In the genomic region with DNA sequence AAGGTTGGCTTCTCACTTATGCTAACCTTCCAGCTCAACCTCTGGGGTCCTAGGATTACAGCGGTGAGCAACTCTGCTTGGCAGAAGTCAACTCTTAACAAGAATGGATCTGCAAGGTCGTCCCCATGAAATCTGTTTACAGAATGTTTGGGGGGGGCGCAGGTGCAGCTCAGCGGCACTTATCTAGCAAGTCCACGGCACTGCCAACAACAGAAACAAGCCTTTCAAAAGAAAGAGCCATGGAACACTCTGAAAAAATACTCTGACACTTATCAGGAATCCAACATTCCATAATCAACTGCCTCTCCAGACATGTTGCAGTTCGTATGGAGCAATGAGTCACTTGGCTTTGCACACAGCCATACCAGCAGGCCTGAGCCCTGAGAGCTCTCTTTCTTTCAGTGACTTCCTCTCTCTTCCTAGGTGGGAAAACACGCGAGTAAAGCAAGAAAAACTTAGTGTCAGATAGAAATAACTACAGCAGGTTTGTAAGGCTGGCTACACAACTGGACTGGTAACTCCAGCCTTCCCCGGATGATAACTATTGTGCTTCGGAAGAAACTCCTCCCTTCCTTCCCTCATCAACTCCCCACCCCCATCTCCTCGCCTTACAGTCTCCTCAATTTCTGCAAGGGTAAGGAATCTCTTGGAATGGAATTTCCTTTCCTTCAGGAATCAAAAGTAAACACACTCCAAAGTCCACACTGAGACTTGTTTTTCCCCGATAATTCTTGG, we compare ENCODE assay signal across 8 mouse cellular contexts. TPM values are rescaled to one million over a fixed set of nuclear protein-coding genes. Genes with fewer than 3 reads are reported as not detected.
DNase-seq lines count a peak whose midpoint lies in the region; ATAC-seq and TF ChIP-seq lines count a peak whose summit lies in the region.

No protein-coding gene starts in this region.

- no peaks in the 10 kb centered on the region for H3K79me2 ChIP-seq in heart, adult 2 months (replicated peaks; ENCODE audit: control insufficient read depth, insufficient read depth, low read length)

- peak; percentile 64; the same call in 1 of the 2 replicates for TF ChIP-seq EP300 in heart, adult 2 months (IDR thresholded peaks at IDR 0.05; ENCODE audit: insufficient read depth, low read depth, low read length)

- no peaks in the 10 kb centered on the region for H3K27me3 ChIP-seq in heart, adult 2 months (ENCODE audit: control insufficient read depth, insufficient read depth, low read length)

- peaks cover 4% of the 10 kb centered on the region for H3K36me3 ChIP-seq in heart, adult 2 months (ENCODE audit: control insufficient read depth, insufficient read depth, low read length)

- TF ChIP-seq POLR2A in heart, adult 2 months (IDR thresholded peaks at IDR 0.05; ENCODE audit: insufficient read depth, low read depth, low read length): peak; percentile 81; the same call in 1 of the 2 replicates

- H3K4me3 ChIP-seq in gastrocnemius, adult 2 months: peak overlapping the region; percentile 9
- peak overlapping the region; percentile 12; the same call in 1 of the 2 replicates for H3K4me3 ChIP-seq in heart, adult 2 months

- peak overlapping the region; percentile 94 for H3K27ac ChIP-seq in gastrocnemius, adult 2 months
- peak overlapping the region; percentile 91 for H3K27ac ChIP-seq in heart, adult 2 months

- intact Hi-C loops in gastrocnemius, adult 2 months (cut with DNase I): no loop called here
- intact Hi-C loops in gastrocnemius, postnatal 36 days (cut with DNase I): no loop called here
- intact Hi-C loops in heart, adult 2 months (cut with DNase I): no loop called here

- no peak for TF ChIP-seq CTCF in gastrocnemius, adult 2 months (IDR thresholded peaks at IDR 0.05)
- no peak for TF ChIP-seq CTCF in heart, adult 2 months (IDR thresholded peaks at IDR 0.05)

- DNase-seq in gastrocnemius, adult 2 months: no peak
- no peak for DNase-seq in gastrocnemius, postnatal 36 days
- peak; percentile 39 to 47 for DNase-seq in heart, adult 2 months
- DNase-seq in kidney, adult 9 months: peak; percentile 76
- DNase-seq in lung, postnatal 25 days (ENCODE audit: low spot score): peak; percentile 49
- no peak for DNase-seq in layer of hippocampus, postnatal 10 days (ENCODE audit: low spot score in 2 of 2)
- no peak for DNase-seq in retina, embryonic 14.5 days (ENCODE audit: low spot score)

- no peak for ATAC-seq in megakaryocyte-erythroid progenitor cell, adult 5-6 weeks (replicated peaks; ENCODE audit: low FRiP score, low TSS enrichment, poor library complexity, severe bottlenecking)

- 23% methylated on average over 12 of the region's 12 CpGs for WGBS in heart, adult 2 months

- H3K4me1 ChIP-seq in heart, adult 2 months (ENCODE audit: control insufficient read depth, insufficient read depth, low read length): peaks cover 16% of the 10 kb centered on the region

- peak overlapping the region; percentile 52 for H3K9ac ChIP-seq in heart, adult 2 months (ENCODE audit: low read depth, low read length)

RNA-seq across cellular contexts. Expression of gene Spag9, which starts 7.4 kb away (rescaled TPM):
- total RNA-seq in gastrocnemius, adult 2 months (2021): 100 to 1,000 TPM; 154 to 161 TPM
- total RNA-seq in gastrocnemius, postnatal 36 days (2021): 100 to 1,000 TPM; 118 to 141 TPM
- 100 to 1,000 TPM; 131 to 155 TPM for total RNA-seq in heart, adult 2 months (2021)
- 23.9 and 40.7 TPM in 2 replicates for polyA plus RNA-seq in heart, adult 2 months (2012; rRNA removed)
- total RNA-seq in layer of hippocampus, postnatal 10 days (2021): 100 to 1,000 TPM; 231 to 243 TPM
- 28.3 and 37.0 TPM in 2 replicates for total RNA-seq in megakaryocyte-erythroid progenitor cell, adult 5-6 weeks (2014; fragmentation: Nextera tagmentation)
- 56.1 and 78.4 TPM in 2 replicates for total RNA-seq in megakaryocyte-erythroid progenitor cell, adult 5-6 weeks (2017)

RNA-seq across cellular contexts. Expression of gene Nme1, which starts 20.2 kb away (rescaled TPM):
- total RNA-seq in gastrocnemius, adult 2 months (2021): 10 to 100 TPM; 13.0 to 22.7 TPM
- 10 to 100 TPM; 12.2 to 13.1 TPM for total RNA-seq in gastrocnemius, postnatal 36 days (2021)
- 10 to 100 TPM; 13.9 to 19.7 TPM for total RNA-seq in heart, adult 2 months (2021)
- 32.4 and 35.2 TPM in 2 replicates for polyA plus RNA-seq in heart, adult 2 months (2012; rRNA removed)
- 100 to 1,000 TPM in 1 of 2 experiments, 10 to 100 TPM in 1; 97.6 to 113 TPM for total RNA-seq in layer of hippocampus, postnatal 10 days (2021)
- 126 and 223 TPM in 2 replicates for total RNA-seq in megakaryocyte-erythroid progenitor cell, adult 5-6 weeks (2014; fragmentation: Nextera tagmentation)
- 245 and 319 TPM in 2 replicates for total RNA-seq in megakaryocyte-erythroid progenitor cell, adult 5-6 weeks (2017)

RNA-seq across cellular contexts. Expression of gene Gm20390, which starts 20.4 kb away (rescaled TPM):
- total RNA-seq in gastrocnemius, adult 2 months (2021): 10 to 100 TPM in 1 of 2 experiments, 1 to 10 TPM in 1; 2.8 to 13.0 TPM
- total RNA-seq in gastrocnemius, postnatal 36 days (2021): 10 to 100 TPM in 1 of 2 experiments, 1 to 10 TPM in 1; 9.9 to 14.6 TPM
- total RNA-seq in heart, adult 2 months (2021): 10 to 100 TPM in 1 of 2 experiments, 1 to 10 TPM in 1; 7.4 to 11.4 TPM
- polyA plus RNA-seq in heart, adult 2 months (2012; rRNA removed): 10.5 and 11.1 TPM in 2 replicates
- total RNA-seq in layer of hippocampus, postnatal 10 days (2021): 100 to 1,000 TPM; 160 to 220 TPM
- total RNA-seq in megakaryocyte-erythroid progenitor cell, adult 5-6 weeks (2014; fragmentation: Nextera tagmentation): 148 TPM in 1 of 2 replicates, not detected in the other
- total RNA-seq in megakaryocyte-erythroid progenitor cell, adult 5-6 weeks (2017): not detected in 2 replicates

RNA-seq across cellular contexts. Expression of gene Nme2, which starts 32.4 kb away (rescaled TPM):
- total RNA-seq in gastrocnemius, adult 2 months (2021): 100 to 1,000 TPM; 611 to 700 TPM
- total RNA-seq in gastrocnemius, postnatal 36 days (2021): 100 to 1,000 TPM; 546 to 563 TPM
- total RNA-seq in heart, adult 2 months (2021): 1,000 to 10,000 TPM in 1 of 2 experiments, 100 to 1,000 TPM in 1; 935 to 1,129 TPM
- polyA plus RNA-seq in heart, adult 2 months (2012; rRNA removed): 469 and 474 TPM in 2 replicates
- 100 to 1,000 TPM; 166 to 194 TPM for total RNA-seq in layer of hippocampus, postnatal 10 days (2021)
- total RNA-seq in megakaryocyte-erythroid progenitor cell, adult 5-6 weeks (2014; fragmentation: Nextera tagmentation): 171 and 305 TPM in 2 replicates
- 149 and 173 TPM in 2 replicates for total RNA-seq in megakaryocyte-erythroid progenitor cell, adult 5-6 weeks (2017)

Comparison
In these comparisons a context has a peak if more than half of its experiments do, and no peak if none do; other contexts are left out.
1. DNase-seq: peak in heart, adult 2 months (2 of 2), kidney, adult 9 months (single experiment) and lung, postnatal 25 days (single experiment); none in gastrocnemius, adult 2 months (single experiment), gastrocnemius, postnatal 36 days (0 of 2), layer of hippocampus, postnatal 10 days (0 of 2) and retina, embryonic 14.5 days (single experiment).
2. RNA of gene Nme1, which starts 20.2 kb away (total RNA-seq): 126 to 319 TPM in megakaryocyte-erythroid progenitor cell, adult 5-6 weeks and 97.6 to 113 TPM in layer of hippocampus, postnatal 10 days; 13.0 to 22.7 TPM in gastrocnemius, adult 2 months, 13.9 to 19.7 TPM in heart, adult 2 months and 12.2 to 13.1 TPM in gastrocnemius, postnatal 36 days; every median in the first group is over 4 times any median in the second.